Mouse (Mus musculus) MEL (cell line): ENCODE data around the gene Vmn2r17. TPM values are rescaled to one million over a fixed set of nuclear protein-coding genes. Genes with fewer than 3 reads are reported as not detected.

Source experiments
- DNase-seq: peaks from one replicate; pipeline ENCODE4 v3.0.0; 2011; ENCODE audit warnings: low read depth, low spot score
- H3K27ac ChIP-seq: 2 replicates; pipeline ENCODE4 v1.5.1; 2012; ENCODE audit warnings: low read depth, mild to moderate bottlenecking, control low read depth, low read length, moderate library complexity; ENCODE audit not compliant: control insufficient read depth
- H3K27me3 ChIP-seq, 2 experiments: fragments of 150-350 bp in 1 of 2; sonication (generic) in 1 of 2; 2 replicates each; pipeline ENCODE4 v1.6.1; 2012; ENCODE audit warnings: low read length in 2 of 2, mild to moderate bottlenecking in 2 of 2, improper control_type of control experiment in 1 of 2, moderate library complexity in 1 of 2; ENCODE audit not compliant: insufficient read depth in 2 of 2, control insufficient read depth in 1 of 2
- H3K36me3 ChIP-seq, 2 experiments: 2 replicates each; pipeline ENCODE4 v1.6.1; 2012 to 2014; ENCODE audit warnings: low read length in 2 of 2, improper control_type of control experiment in 1 of 2, inconsistent platforms in 1 of 2, mild to moderate bottlenecking in 1 of 2; ENCODE audit not compliant: insufficient read depth in 2 of 2, control insufficient read depth in 1 of 2
- H3K4me1 ChIP-seq, 2 experiments: fragments of 150-350 bp in 1 of 2; sonication (generic) in 1 of 2; 2 replicates each; pipeline ENCODE4 v1.6.1; 2012; ENCODE audit warnings: low read length in 2 of 2, improper control_type of control experiment in 1 of 2, mild to moderate bottlenecking in 1 of 2; ENCODE audit not compliant: insufficient read depth in 2 of 2, control insufficient read depth in 1 of 2
- H3K4me3 ChIP-seq, 2 experiments: fragments of 150-350 bp in 1 of 2; sonication (generic) in 1 of 2; 2 replicates each; pipeline ENCODE4 v1.5.1; 2012; ENCODE audit warnings: low read depth in 2 of 2, low read length in 2 of 2, mild to moderate bottlenecking in 2 of 2, moderate library complexity in 2 of 2, control low read depth in 1 of 2, improper control_type of control experiment in 1 of 2; ENCODE audit not compliant: control insufficient read depth in 1 of 2, insufficient read depth in 1 of 2
- H3K79me2 ChIP-seq: 2 replicates; pipeline ENCODE4 v1.6.1; 2012; ENCODE audit warnings: mild to moderate bottlenecking, low read length, moderate library complexity; ENCODE audit not compliant: control insufficient read depth, poor library complexity, insufficient read depth
- H3K9ac ChIP-seq: 2 replicates; pipeline ENCODE4 v1.6.1; 2012; ENCODE audit warnings: low read depth, mild to moderate bottlenecking, control low read depth, low read length, moderate library complexity; ENCODE audit not compliant: control insufficient read depth, poor library complexity, severe bottlenecking
- H3K9me3 ChIP-seq: fragments of 150-350 bp; sonication (generic); replicated peaks from 2 replicates; pipeline ENCODE4 v1.6.1; 2012; ENCODE audit warnings: mild to moderate bottlenecking, low read length, improper control_type of control experiment, moderate library complexity; ENCODE audit not compliant: insufficient read depth
- BHLHE40 ChIP-seq: IDR thresholded peaks from 2 replicates; pipeline ENCODE4 v1.6.1; 2012; ENCODE audit warnings: low read depth, mild to moderate bottlenecking, inconsistent platforms, low read length, improper control_type of control experiment, borderline replicate concordance
- CTCF ChIP-seq, 3 experiments: IDR thresholded peaks in 2 of 3; conservative IDR thresholded peaks in 1 of 3; 2 replicates each; pipeline ENCODE4 v1.5.1; 2011 to 2012; ENCODE audit warnings: low read length in 3 of 3, low read depth in 2 of 3, mild to moderate bottlenecking in 2 of 3, improper control_type of control experiment in 1 of 3, inconsistent platforms in 1 of 3, mixed read lengths in 1 of 3, moderate library complexity in 1 of 3; ENCODE audit not compliant: control insufficient read depth in 1 of 3, insufficient read depth in 1 of 3, poor library complexity in 1 of 3, severe bottlenecking in 1 of 3
- ELF1 ChIP-seq: IDR thresholded peaks from 2 replicates; pipeline ENCODE4 v1.6.1; 2014; ENCODE audit warnings: low read depth, mild to moderate bottlenecking, inconsistent platforms, low read length, improper control_type of control experiment, moderate library complexity
- ETS1 ChIP-seq: IDR thresholded peaks from 2 replicates; pipeline ENCODE4 v1.6.1; 2012; ENCODE audit warnings: low read depth, mild to moderate bottlenecking, inconsistent platforms, low read length, improper control_type of control experiment, moderate library complexity
- GABPA ChIP-seq: IDR thresholded peaks from 2 replicates; pipeline ENCODE4 v1.6.1; 2012; ENCODE audit warnings: low read depth, mild to moderate bottlenecking, inconsistent platforms, low read length, improper control_type of control experiment, moderate library complexity
- HCFC1 ChIP-seq: IDR thresholded peaks from 2 replicates; pipeline ENCODE4 v1.6.1; 2012; ENCODE audit warnings: low read depth, mild to moderate bottlenecking, inconsistent platforms, low read length, improper control_type of control experiment, moderate library complexity
- MEF2A ChIP-seq: IDR thresholded peaks from 2 replicates; pipeline ENCODE4 v1.6.1; 2014; ENCODE audit warnings: low read depth, mild to moderate bottlenecking, inconsistent platforms, low read length, improper control_type of control experiment; ENCODE audit not compliant: poor library complexity, insufficient replicate concordance, severe bottlenecking; ENCODE audit errors: extremely low read depth
- MYB ChIP-seq: IDR thresholded peaks from 2 replicates; pipeline ENCODE4 v1.6.1; 2011; ENCODE audit warnings: mild to moderate bottlenecking, low read depth, low read length, improper control_type of control experiment
- MYC ChIP-seq: IDR thresholded peaks from 2 replicates; pipeline ENCODE4 v1.6.1; 2011; ENCODE audit warnings: low read depth, mild to moderate bottlenecking, low read length, improper control_type of control experiment, moderate library complexity
- NELFE ChIP-seq: IDR thresholded peaks from 2 replicates; pipeline ENCODE4 v1.6.1; 2011; ENCODE audit warnings: low read depth, low read length, improper control_type of control experiment
- NRF1 ChIP-seq: IDR thresholded peaks from 2 replicates; pipeline ENCODE4 v1.6.1; 2014; ENCODE audit warnings: low read depth, mild to moderate bottlenecking, inconsistent platforms, low read length, improper control_type of control experiment, moderate library complexity; ENCODE audit not compliant: poor library complexity, insufficient read depth, severe bottlenecking
- RAD21 ChIP-seq: IDR thresholded peaks from 2 replicates; pipeline ENCODE4 v1.6.1; 2011; ENCODE audit warnings: mild to moderate bottlenecking, low read depth, low read length, improper control_type of control experiment
- RCOR1 ChIP-seq: IDR thresholded peaks from 2 replicates; pipeline ENCODE4 v1.6.1; 2012; ENCODE audit warnings: low read depth, mild to moderate bottlenecking, inconsistent platforms, low read length, improper control_type of control experiment
- SMC3 ChIP-seq: IDR thresholded peaks from 2 replicates; pipeline ENCODE4 v1.6.1; 2011; ENCODE audit warnings: low read depth, low read length, improper control_type of control experiment
- UBTF ChIP-seq: IDR thresholded peaks from 2 replicates; pipeline ENCODE4 v1.6.1; 2012; ENCODE audit warnings: low read depth, mild to moderate bottlenecking, inconsistent platforms, low read length, improper control_type of control experiment, moderate library complexity, borderline replicate concordance; ENCODE audit not compliant: insufficient read depth
- USF1 ChIP-seq: IDR thresholded peaks from 2 replicates; pipeline ENCODE4 v1.6.1; 2014; ENCODE audit warnings: low read depth, mild to moderate bottlenecking, inconsistent platforms, low read length, improper control_type of control experiment, moderate library complexity
- ZC3H11A ChIP-seq: IDR thresholded peaks from 2 replicates; pipeline ENCODE4 v1.6.1; 2012; ENCODE audit warnings: low read depth, mild to moderate bottlenecking, inconsistent platforms, low read length, improper control_type of control experiment
- ZNF384 ChIP-seq: IDR thresholded peaks from 2 replicates; pipeline ENCODE4 v1.6.1; 2012; ENCODE audit warnings: low read depth, mild to moderate bottlenecking, inconsistent platforms, low read length, improper control_type of control experiment
- polyA plus RNA-seq, 2 experiments: library from polyadenylated mRNA; stranded (reverse) in 1 of 2; unstranded in 1 of 2; fragments of >175 nt in 1 of 2; fragments of >200 nt in 1 of 2; gene quantifications; 2 replicates each; pipeline versions ENCODE4 v1.2.1 to v1.2.4; 2012; ENCODE audit warnings: low replicate concordance in 2 of 2, low read depth in 1 of 2; ENCODE audit not compliant: insufficient read length in 2 of 2, insufficient read depth in 1 of 2, missing spikeins in 1 of 2
- total RNA-seq: library from RNA; depleted of rRNA; stranded (reverse); fragments of 300-350 nt; gene quantifications from 2 replicates; pipeline ENCODE4 v1.2.3, GENCODE M21; 2012; rRNA removed

Gene Vmn2r17
- total RNA-seq (not detected in 2 replicates), polyA plus RNA-seq (not detected)

DNA sequence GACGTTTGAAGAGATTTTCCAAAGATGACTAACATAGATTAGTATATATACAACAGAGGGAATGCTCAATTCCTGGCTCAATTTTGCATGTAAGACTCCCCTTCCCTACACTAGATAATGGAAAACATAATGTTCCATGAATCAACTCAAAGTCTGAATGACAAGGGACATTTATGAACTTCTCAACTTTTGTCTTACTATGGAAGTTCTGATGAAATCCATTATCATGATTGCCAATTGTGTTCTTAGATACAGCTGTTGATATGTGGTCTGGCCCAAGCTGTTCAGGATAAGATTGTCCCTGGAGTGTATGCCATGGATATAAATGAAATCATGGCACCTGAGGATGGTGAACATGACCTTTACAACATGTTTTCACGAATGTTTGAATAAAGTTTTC is at the start of gene Vmn2r17:
Gene Vmn2r17, plus strand, starts transcription at position 301 of the 400 bp plus-strand sequence.
- no peak for DNase-seq
- H3K9me3 ChIP-seq, result no peaks in the 10 kb centered on the region
- no peaks in the 10 kb centered on the region for H3K27me3 ChIP-seq
- no peak within 1 kb of the TSS for H3K4me3 ChIP-seq
- no peak within 1 kb of the TSS for H3K27ac ChIP-seq
- H3K4me1 ChIP-seq, result no peaks in the 10 kb centered on the region
- TF ChIP-seq GABPA, result no peak
- TF ChIP-seq NRF1, result no peak
- TF ChIP-seq RCOR1, result no peak
- no peaks in the 10 kb centered on the region for H3K79me2 ChIP-seq
- no peaks in the 10 kb centered on the region for H3K36me3 ChIP-seq
- no peak within 1 kb of the TSS for H3K9ac ChIP-seq

DNA sequence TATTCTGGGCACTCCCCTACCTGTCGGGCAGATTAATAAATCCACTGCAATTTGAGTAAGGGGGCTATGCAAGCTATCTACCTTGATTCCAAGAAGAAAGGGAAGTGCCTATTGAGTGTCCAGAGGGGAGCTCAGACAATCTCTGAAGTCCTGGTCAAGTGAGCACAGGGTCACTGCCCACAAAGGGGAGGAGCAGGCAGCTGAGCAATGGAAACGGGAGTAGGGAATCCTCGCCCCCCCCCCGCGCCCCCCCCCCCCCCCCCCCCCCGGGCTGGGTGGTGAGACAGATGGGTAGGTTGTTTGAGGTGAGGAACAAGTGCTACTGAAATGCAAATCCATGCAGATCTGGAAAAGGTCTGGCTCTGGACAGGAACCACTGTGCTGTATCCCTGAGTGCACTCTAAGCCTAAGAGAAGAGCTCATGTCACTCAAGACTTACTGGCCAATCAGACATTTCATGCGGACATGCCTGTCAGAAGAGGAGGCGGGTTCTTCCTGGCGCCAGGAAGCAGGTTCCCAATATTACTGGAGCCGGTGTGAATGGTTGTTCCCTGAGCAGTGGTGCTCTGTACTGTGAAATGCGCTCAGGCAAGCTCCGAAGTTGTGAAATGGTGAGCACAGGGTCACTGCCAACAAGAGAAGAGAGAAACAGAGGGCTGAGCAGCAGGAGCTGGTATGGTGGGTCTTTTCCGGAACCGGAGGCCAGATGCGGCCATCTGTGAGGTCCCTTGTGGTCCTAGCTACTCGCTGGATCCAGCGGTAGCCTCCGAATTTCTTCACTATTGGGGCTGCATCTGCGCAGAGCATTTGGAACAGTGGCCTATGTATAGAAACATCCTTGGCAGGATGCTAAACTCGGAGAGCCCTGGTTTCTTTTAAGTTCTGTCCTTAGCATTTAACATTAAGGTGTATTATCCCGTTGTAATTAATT is 47.4 kb downstream of the Vmn2r17 start:
- Histone ChIP-seq H3K4me1 (no peaks in the 10 kb centered on the region), H3K36me3 (no peaks in the 10 kb centered on the region), H3K9ac (no peak overlapping the region), H3K9me3 (no peaks in the 10 kb centered on the region), H3K27ac (no peak overlapping the region), H3K27me3 (no peaks in the 10 kb centered on the region), H3K79me2 (no peaks in the 10 kb centered on the region), H3K4me3 (no peak overlapping the region)
- DNase-seq, result no peak
- no peak for TF ChIP-seq MEF2A
- TF ChIP-seq ZC3H11A, result no peak

DNA sequence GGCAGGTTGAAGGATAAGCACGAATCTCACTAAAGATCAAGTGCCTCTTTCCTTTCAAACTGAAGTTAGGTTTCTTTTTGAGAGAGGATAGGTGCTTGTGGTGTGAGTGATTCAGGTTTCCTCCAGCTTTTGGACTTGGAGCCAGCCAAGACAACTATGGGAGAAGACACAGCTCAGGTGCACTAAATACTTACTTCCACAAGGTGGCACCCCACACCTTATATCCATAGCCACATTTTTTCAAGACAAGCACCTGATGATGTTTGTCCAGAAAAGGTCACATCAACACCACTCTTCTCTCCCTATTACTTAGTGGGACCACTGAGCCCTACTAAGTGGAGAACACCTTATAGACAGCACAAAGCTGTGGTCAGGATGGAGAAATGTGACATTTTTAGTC is 87.2 kb downstream of the Vmn2r17 start:
- TF ChIP-seq UBTF, result no peak
- TF ChIP-seq ETS1, result no peak
- no peak for TF ChIP-seq NELFE
- no peak for TF ChIP-seq NRF1
- no peak for TF ChIP-seq USF1
- TF ChIP-seq RAD21, result peak; percentile 71
- no peak for TF ChIP-seq BHLHE40
- no peak for TF ChIP-seq MYB
- 0 out of 2 replicates have a peak, but pooled peaks have one; percentile 45 for TF ChIP-seq ZNF384
- no peak for TF ChIP-seq MYC
- peak; percentile 43 to 70 (median 54); a peak in 5 of 6 replicates for TF ChIP-seq CTCF (IDR thresholded peaks at IDR 0.05 in 2 of 3, conservative IDR thresholded peaks at IDR 0.05 in 1 of 3; ENCODE audit: control insufficient read depth in 1 of 3, insufficient read depth in 1 of 3, low read depth in 2 of 3, low read length in 3 of 3, poor library complexity in 1 of 3, severe bottlenecking in 1 of 3)
- TF ChIP-seq ELF1, result no peak
- no peak for TF ChIP-seq HCFC1
- TF ChIP-seq SMC3, result peak; percentile 59
- TF ChIP-seq ZC3H11A, result peak; percentile 47
- H3K9ac ChIP-seq, result no peak overlapping the region
- H3K27me3 ChIP-seq, result no peaks in the 10 kb centered on the region

More for the DNA sequence above, 87.2 kb downstream of the Vmn2r17 start:
- Histone ChIP-seq H3K27ac (no peak overlapping the region), H3K9me3 (no peaks in the 10 kb centered on the region), H3K4me1 (peaks cover 0 to 4% of the 10 kb centered on the region in 2 experiments; a peak in 2 of 4 replicates), H3K4me3 (no peak overlapping the region), H3K36me3 (peaks cover 0 to 4% of the 10 kb centered on the region in 2 experiments; a peak in 1 of 4 replicates), H3K79me2 (no peaks in the 10 kb centered on the region)
- peak; percentile 63 for DNase-seq
